Mouse (Mus musculus): ENCODE measurements at regions not wholly inside any gene's neighbourhood (a gene's known extent, or its start where the extent isn't known, plus 50 kb on each side); places are given as distances from the start of the nearest gene placed in this dataset.
"Not testable (repeated sequence)": the region's sequence is repeated elsewhere in the genome, so short reads cannot be mapped to it uniquely, and the experiment has no call there.

DNA sequence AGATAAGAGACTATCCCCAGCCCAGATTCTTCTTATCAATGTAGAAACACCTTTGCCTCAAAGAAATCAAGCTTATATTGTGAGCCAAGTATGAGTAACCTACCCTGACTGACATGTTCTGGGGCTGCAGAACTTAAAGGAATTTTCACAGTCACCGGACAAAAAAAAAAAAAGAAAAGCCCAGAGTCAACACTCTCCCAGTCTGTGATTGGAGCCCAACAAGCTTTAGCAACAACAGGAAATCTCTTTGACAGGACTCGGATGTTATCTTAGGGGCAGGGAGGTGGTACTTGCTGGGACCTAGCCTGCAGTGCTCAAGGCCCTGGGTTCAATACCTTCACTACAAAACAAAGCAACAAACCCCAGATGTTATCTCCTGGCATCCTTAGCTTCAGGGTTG is 114.2 kb downstream of the Nectin1 start:
- no peak for DNase-seq (ENCODE audit: extremely low read depth, low read depth)

- DNase-seq (ENCODE audit: extremely low read depth, low read depth): no peak
These were observed 115.0 kb downstream of the Nectin1 start for GRCm38 (mm10) chr9:43858761-43859160.

- no peak for DNase-seq (ENCODE audit: extremely low read depth, low read depth)
These were observed 116.5 kb downstream of the Nectin1 start for GRCm38 (mm10) chr9:43860264-43860663.

DNA sequence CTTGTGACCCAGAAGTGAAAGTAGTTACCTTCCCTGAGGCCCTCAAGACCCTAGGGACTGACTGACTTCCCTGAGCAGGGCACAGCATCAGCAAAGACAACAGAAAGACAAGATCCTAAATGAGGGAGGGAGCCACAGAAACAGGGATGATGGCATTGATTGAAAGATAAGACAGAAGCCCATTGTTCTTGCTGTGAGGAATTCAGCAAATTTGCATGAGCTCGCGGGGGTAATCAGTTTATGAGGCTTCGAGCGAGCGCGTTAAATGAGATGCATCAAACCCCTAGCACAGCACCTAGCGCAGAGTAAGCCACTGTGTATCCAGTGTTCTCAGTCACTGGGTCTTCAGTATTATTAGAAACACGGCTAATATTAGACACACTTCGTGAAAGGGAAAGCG is 117.6 kb downstream of the Nectin1 start:
- no peak for DNase-seq (ENCODE audit: extremely low read depth, low read depth)

GRCm38 (mm10) chr9:43862034-43862433 is 118.2 kb downstream of the Nectin1 start:
- not testable (repeated sequence) for DNase-seq (ENCODE audit: extremely low read depth, low read depth)

DNA sequence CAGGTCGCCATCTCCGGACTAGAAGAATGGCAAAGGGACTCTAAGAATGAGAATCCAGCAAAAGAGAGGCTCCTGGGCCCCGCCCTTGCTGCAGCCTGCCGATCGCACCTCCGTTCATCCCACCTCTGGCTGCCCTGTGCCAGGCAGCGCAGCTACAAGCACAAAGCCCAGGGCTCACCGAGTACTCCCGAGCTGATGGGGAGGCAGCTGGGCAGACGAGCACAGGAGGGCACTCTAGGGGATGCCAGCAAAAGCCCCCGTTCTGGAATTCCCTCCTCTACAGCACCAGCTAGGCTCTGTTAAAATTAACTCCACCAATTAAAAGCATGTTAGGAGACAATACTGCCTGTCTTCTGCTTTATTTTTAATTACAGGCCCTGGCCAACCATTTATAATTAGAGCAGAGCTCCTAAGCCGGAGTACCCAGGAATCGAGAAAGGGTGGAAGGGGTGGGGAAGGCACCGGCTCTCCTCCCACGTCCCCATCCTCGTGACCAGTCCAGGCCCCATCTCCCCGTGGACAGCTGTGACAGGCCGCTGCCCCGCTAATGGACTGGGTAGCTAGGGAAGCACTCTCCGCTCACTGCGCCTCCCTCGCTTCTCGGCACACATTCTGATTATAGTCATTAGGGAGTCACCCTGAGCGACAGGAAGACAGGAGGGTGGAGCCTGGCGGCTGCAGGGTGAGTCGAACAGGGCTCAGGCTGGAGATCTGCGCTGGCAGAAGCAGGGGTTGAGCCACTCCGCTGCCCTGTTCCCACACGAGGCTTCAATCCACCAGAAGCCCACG is 120.0 kb downstream of the Nectin1 start:
- DNase-seq (ENCODE audit: extremely low read depth, low read depth): no peak

DNA sequence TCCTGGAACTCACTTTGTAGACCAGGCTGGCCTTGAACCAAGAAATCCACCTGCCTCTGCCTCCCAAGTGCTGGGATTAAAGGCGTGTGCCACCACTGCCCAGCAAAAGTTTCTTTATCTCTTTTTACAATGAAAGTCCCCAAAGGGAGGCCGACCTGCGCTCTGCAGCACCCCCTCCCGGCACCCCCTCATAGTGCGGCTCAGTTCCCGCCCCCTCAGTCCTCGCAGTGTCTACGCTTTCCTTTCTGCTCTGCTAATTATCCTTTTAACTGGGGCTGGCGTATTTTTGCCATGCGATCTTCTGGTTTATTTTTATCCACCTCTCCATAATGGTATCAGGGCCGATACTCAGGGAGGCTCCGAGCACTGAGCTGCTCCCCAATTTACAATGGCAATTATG is 123.0 kb downstream of the Nectin1 start:
- no peak for DNase-seq (ENCODE audit: extremely low read depth, low read depth)

DNA sequence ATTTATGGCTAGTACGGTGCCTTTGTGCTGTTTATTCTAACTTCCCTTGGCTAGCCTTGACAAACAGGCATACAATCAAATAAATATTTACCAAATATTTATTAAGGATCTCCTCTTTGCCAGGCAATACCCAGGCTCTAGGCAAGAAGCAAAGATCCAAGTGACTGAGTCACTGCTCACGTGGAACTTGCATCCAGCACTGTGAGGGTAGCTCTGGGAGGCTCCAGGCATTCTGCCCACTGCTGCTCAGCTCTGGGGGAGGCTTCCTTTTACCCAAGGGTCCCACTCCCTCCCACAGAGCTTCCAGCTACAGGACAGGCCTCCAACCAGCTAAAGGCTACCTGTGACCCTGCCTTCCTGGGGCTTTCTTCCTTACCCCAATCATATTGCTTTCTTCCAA is 130.1 kb downstream of the Nectin1 start:
- no peak for DNase-seq (ENCODE audit: extremely low read depth, low read depth)

GRCm38 (mm10) chr9:43874332-43874731 is 130.5 kb downstream of the Nectin1 start:
- DNase-seq (ENCODE audit: extremely low read depth, low read depth): no peak

GRCm38 (mm10) chr9:43879220-43879968 is 135.6 kb downstream of the Nectin1 start:
- no peak for DNase-seq (ENCODE audit: extremely low read depth, low read depth)

GRCm38 (mm10) chr9:43879969-43880396 is 136.2 kb downstream of the Nectin1 start:
- no peak for DNase-seq (ENCODE audit: extremely low read depth, low read depth)

GRCm38 (mm10) chr9:43893086-43893485 is 149.3 kb downstream of the Nectin1 start:
- DNase-seq (ENCODE audit: extremely low read depth, low read depth): no peak

- no peak for DNase-seq (ENCODE audit: extremely low read depth, low read depth)
These were observed 143.9 kb upstream of the Thy1 start for GRCm38 (mm10) chr9:43899239-43899638.

- peak; percentile 0 for DNase-seq (ENCODE audit: extremely low read depth, low read depth)
These were observed 134.9 kb upstream of the Thy1 start for GRCm38 (mm10) chr9:43908325-43908724.

DNA sequence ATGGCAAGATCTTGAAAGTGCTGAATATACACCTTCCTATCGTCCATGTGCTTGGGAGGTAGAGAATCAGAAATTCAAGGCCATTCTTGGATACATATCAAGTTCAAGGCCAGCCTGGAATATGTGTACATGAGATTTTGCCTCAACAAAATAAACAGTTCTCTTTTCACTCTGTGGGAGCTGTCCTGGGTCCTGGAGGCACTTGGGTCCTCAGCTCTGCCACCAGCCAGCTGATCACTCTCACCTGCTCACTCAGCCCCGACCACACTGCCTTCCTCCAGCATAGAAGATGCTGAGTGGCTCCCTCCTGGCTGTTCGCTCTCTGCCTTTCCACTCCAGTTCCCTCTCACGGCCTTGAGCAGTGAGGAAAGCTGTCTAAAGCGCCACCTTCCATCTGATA is 128.2 kb upstream of the Thy1 start:
- DNase-seq (ENCODE audit: extremely low read depth, low read depth): no peak

GRCm38 (mm10) chr9:43917467-43917866 is 125.7 kb upstream of the Thy1 start:
- DNase-seq (ENCODE audit: extremely low read depth, low read depth): no peak

DNA sequence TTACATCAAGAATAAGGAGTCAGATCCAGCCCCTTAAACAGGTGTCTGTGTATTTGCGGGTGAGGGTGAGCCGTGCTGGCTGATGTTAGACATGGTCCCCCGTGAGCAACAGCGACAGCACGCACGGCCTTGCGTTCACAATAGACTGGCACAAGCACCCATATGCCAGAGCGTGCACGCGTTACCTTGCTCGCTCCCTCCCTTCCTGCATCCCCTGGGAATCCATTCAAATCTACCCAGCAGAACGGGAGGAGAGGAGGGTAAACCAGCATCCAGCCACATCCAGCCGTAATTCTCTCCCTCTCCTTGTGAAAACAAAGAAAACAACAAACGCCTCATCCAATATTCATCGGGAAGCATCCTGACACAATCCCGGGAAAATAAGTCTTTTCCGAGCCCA is 124.2 kb upstream of the Thy1 start:
- no peak for DNase-seq (ENCODE audit: extremely low read depth, low read depth)

DNA sequence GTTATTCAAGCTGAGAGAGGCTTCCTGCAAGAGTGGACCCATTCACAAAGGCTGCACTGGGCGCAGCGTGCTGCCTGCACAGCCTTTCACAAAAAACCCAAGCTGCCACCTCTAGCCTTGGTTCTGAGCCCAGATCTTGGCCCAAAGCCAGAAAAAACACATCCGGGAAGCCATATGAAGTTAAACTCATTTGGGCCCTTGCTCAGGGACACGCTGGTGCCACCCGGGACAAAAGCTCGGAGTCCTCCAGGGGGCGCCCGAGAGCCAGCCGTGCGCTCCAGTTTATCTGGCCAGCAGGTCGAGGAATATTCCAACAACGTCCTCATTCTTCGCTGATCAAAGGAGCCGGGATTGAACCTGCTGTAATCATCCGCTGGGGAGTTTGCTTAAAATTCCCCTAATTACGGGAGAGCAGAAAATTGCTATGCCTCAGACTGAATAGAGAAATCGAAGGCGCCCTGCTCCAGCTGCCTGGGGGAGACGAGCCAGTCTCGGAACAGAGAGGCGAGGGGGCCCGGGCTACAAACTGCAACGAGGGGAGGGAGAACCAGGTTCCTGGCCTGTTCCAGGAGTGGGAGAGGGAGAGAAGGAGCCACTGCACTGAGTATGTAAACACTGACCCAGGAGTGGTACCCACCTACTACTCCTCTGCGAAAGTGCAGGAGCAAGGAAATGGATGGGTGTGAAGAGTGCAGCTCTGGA is 123.0 kb upstream of the Thy1 start:
- no peak for DNase-seq (ENCODE audit: extremely low read depth, low read depth)

GRCm38 (mm10) chr9:43922231-43922630 is 121.0 kb upstream of the Thy1 start:
- DNase-seq (ENCODE audit: extremely low read depth, low read depth): no peak

- DNase-seq (ENCODE audit: extremely low read depth, low read depth): no peak
These were observed 120.1 kb upstream of the Thy1 start for GRCm38 (mm10) chr9:43923088-43923487.

DNA sequence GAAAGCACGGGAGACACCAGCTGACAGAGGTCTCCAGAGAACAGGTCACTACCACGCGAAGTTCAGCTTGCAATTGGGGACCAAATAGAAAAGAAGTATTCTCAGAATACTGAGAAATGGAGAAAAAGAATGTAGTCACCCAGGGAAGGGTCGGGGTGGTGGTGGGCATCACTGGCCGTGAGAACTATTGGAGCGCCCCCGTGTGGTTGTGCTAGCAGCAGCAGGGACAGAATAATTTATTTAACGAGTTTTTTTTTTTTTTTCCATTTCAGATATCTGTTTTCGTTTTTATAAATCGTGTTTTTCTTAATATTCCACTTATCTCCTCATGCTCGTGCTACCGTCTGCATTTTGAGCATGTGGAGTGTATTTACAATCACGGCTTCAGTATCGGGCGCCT is 118.4 kb upstream of the Thy1 start:
- no peak for DNase-seq (ENCODE audit: extremely low read depth, low read depth)
